Mouse (Mus musculus) limb, embryonic 11.5 days (tissue): ENCODE data around the gene Acp7. TPM values are rescaled to one million over a fixed set of nuclear protein-coding genes. Genes with fewer than 3 reads are reported as not detected.

ENCODE experiments used
- ATAC-seq: fragments of 200-750 bp; cut with Nextera tagmentation; 2 replicates; pipeline ENCODE4 v1.8.0; 2017; ENCODE audit warnings: low read depth; ENCODE audit not compliant: insufficient number of reproducible peaks, low FRiP score, low TSS enrichment
- DNase-seq: peaks from one replicate; pipeline ENCODE4 v3.0.0-alpha.2; 2015; ENCODE audit warnings: low spot score
- H3K27ac ChIP-seq: fragments of 300-500 bp; sonication (generic); replicated peaks from 2 replicates; pipeline ENCODE4 v1.5.1; 2014; ENCODE audit warnings: low read depth, mild to moderate bottlenecking, low read length
- H3K27me3 ChIP-seq: fragments of 300-500 bp; sonication (generic); 2 replicates; pipeline ENCODE4 v1.6.1; 2014; ENCODE audit warnings: mild to moderate bottlenecking, low read length, mixed read lengths; ENCODE audit not compliant: control insufficient read depth, insufficient read depth
- H3K36me3 ChIP-seq: fragments of 300-500 bp; sonication (generic); 2 replicates; pipeline ENCODE4 v1.6.1; 2014; ENCODE audit warnings: mild to moderate bottlenecking, low read length, moderate library complexity, mixed read lengths; ENCODE audit not compliant: control insufficient read depth, insufficient read depth
- H3K4me1 ChIP-seq: fragments of 300-500 bp; sonication (generic); 2 replicates; pipeline ENCODE4 v1.6.1; 2014; ENCODE audit warnings: low read length, mixed read lengths; ENCODE audit not compliant: control insufficient read depth, insufficient read depth
- H3K4me2 ChIP-seq: fragments of 300-500 bp; sonication (generic); 2 replicates; pipeline ENCODE4 v1.6.1; 2014; ENCODE audit warnings: low read depth, mild to moderate bottlenecking, moderate library complexity; ENCODE audit not compliant: severe bottlenecking
- H3K4me3 ChIP-seq: fragments of 300-500 bp; sonication (generic); 2 replicates; pipeline ENCODE4 v1.5.1; 2014; ENCODE audit warnings: low read depth, low read length
- H3K9ac ChIP-seq: fragments of 300-500 bp; sonication (generic); 2 replicates; pipeline ENCODE4 v1.6.1; 2014; ENCODE audit warnings: mild to moderate bottlenecking, low read length
- H3K9me3 ChIP-seq: fragments of 300-500 bp; sonication (generic); 2 replicates; pipeline ENCODE4 v1.6.1; 2016; ENCODE audit warnings: low read length; ENCODE audit not compliant: control insufficient read depth
- WGBS: fragments of 180-500 bp; shearing (Covaris S2); extraction: QIAGEN DNeasy Blood & Tissue Kit; methylation state at CpG from one replicate; pipeline ENCODE4 v1.1.7; 2014; 5-methylcytosine and 5-hydroxymethylcytosine counted together
- polyA plus RNA-seq: library from polyadenylated mRNA; unstranded; fragments of >200 nt; fragmentation: Nextera tagmentation; extraction: Ambion mirVana; gene quantifications from 2 replicates; pipeline ENCODE4 v1.2.1, GENCODE M21; 2014

Acp7 gene
- polyA plus RNA-seq, 1 experiment from 2014 or later, result not detected

DNA sequence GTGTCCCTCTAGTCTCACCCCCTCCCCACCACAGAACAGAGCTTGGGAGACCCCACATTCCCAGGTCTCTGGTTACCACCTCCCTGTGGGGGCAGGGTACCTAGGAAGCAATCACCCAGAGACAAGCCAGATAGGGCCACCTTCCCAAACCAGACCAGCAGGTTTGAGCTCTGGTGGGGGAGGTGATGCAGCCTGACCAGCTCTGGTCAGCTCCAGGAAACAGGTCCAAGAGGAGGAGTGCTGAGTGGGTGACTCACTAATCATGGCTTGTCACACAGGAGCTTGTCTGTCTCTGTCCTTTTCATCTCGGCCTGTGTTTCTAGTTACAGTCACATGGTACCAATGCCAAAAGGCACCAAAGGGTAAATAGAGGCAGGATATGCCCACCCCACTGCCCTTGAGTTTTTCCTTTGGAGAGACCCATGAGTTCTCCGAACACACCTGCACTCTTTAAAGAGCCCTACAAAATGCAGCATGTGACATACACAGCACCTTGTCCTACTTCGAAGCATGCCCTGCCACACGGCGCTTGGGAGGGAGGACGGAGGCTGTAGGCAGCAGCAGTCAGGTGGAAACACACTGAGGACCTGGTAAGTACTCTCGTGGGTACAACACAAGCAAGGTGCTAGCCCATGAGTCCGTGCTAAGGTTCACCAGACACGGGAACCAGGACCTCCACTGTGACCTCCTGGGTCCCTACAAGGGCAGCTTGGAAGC is 53.1 kb downstream of the Acp7 start:
- H3K36me3 ChIP-seq, result no peaks in the 10 kb centered on the region
- ATAC-seq (no peak), DNase-seq (no peak)
- no peaks in the 10 kb centered on the region for H3K9me3 ChIP-seq
- H3K4me2 ChIP-seq, result no peak overlapping the region
- H3K4me1 ChIP-seq, result no peaks in the 10 kb centered on the region
- no peak overlapping the region for H3K9ac ChIP-seq
- no peak overlapping the region for H3K27ac ChIP-seq
- 77% methylated on average over 9 of the region's 9 CpGs for WGBS
- no peaks in the 10 kb centered on the region for H3K27me3 ChIP-seq
- no peak overlapping the region for H3K4me3 ChIP-seq

DNA sequence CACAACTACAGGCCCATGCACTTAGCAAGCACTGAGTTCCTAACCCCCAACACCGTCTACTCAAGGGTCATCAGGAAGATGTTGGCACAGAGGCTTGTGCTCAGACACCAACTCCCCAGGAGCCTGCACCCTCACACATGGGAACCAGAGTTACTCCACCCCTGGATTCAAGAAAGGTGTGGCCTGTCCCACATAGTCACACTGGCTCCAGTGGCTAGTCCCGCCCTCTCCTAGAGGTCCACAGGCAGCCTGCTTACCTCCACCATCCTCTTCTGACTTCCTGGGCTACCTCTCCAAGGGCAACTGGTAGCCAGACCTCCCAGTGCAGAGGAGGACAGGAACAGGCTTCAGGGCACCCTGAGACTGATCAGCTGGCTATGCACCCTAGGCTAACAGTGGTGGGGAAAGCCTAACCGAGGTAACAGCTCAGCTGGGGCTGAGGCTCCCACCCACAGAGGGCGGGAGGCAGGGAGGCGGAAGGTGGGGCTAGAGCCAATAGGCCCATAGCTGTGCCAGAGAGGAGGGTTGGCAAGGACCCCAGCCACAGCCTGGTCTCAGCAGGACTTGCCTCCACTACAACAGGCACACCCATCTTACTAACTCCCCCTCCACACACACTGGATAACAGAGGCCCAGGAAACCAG is 54.7 kb downstream of the Acp7 start:
- no peaks in the 10 kb centered on the region for H3K36me3 ChIP-seq
- 75% methylated on average over 5 of the region's 5 CpGs for WGBS
- H3K4me2 ChIP-seq, result no peak overlapping the region
- no peak overlapping the region for H3K4me3 ChIP-seq
- H3K27me3 ChIP-seq, result no peaks in the 10 kb centered on the region
- no peak overlapping the region for H3K9ac ChIP-seq
- H3K4me1 ChIP-seq, result no peaks in the 10 kb centered on the region
- no peak overlapping the region for H3K27ac ChIP-seq
- no peak for DNase-seq
- ATAC-seq, result 0 out of 2 replicates have a peak, but pooled peaks have one; percentile 12
- H3K9me3 ChIP-seq, result no peaks in the 10 kb centered on the region

DNA sequence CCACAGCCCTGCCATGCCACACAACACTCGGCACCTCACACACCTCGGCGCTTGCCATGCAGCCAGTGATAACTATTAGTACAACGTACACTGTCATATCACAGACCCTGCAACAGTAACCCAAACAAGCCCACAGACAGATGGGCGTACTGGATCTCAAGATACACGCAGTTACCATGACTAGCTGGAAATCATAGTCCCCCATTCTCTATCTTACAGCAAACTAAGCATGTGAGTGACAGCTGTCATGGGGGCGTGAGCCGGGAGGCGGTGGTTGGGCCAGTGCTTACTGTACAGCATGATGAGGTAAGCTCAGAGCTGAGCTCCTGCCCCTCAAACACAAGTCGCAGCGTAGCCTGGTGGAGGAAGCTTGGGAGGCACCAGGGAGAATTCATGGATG is 55.5 kb downstream of the Acp7 start:
- H3K9ac ChIP-seq, result no peak overlapping the region
- H3K4me2 ChIP-seq, result no peak overlapping the region
- H3K4me3 ChIP-seq, result no peak overlapping the region
- 91% methylated on average over 11 of the region's 11 CpGs for WGBS
- no peak for ATAC-seq
- no peaks in the 10 kb centered on the region for H3K4me1 ChIP-seq
- no peaks in the 10 kb centered on the region for H3K27me3 ChIP-seq
- no peaks in the 10 kb centered on the region for H3K9me3 ChIP-seq
- no peak overlapping the region for H3K27ac ChIP-seq
- no peaks in the 10 kb centered on the region for H3K36me3 ChIP-seq
- DNase-seq, result no peak

DNA sequence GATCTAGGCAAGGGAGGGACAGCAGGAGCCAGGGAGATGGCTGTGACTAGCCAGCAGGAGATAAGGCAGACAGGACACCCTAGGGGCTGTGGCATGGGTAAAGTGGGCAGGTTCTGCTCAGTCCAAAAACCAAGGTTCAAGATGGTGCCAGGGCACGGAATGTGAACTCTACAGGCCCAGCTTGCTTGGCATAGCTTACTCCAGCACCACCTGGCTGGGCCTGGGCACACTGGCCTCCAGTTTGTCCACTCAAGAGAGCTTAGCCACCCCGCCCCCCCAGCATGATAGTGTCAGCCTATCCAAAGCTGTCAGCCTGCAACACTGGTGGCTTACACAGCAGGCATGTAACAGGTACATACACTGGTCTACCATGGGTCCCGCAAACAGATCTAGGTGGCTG is 57.9 kb downstream of the Acp7 start:
- no peaks in the 10 kb centered on the region for H3K9me3 ChIP-seq
- H3K27ac ChIP-seq, result no peak overlapping the region
- H3K27me3 ChIP-seq, result no peaks in the 10 kb centered on the region
- no peak overlapping the region for H3K4me2 ChIP-seq
- 97% methylated on average over 3 of the region's 3 CpGs for WGBS
- ATAC-seq, result no peak
- no peak overlapping the region for H3K9ac ChIP-seq
- H3K4me3 ChIP-seq, result no peak overlapping the region
- no peaks in the 10 kb centered on the region for H3K36me3 ChIP-seq
- no peak for DNase-seq
- no peaks in the 10 kb centered on the region for H3K4me1 ChIP-seq

DNA sequence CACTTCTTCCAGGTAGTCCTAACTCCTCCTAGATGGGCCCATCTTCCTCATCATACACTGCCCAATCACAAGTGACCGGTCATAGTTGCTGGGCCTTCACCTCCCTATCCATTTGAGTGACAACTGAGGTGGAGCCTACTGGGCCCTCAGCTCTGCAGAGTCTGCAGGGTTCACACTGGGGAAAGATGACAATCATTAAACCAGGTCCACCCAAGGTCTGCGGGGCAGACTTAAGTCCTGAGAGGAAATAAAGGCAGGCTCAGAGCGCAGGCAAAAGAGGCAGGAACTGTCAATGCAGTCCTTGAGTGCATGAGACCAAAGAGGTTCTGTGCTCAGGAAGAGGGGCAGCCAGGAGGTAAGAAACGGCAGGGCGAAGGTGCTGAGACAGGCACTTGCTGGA is 58.4 kb downstream of the Acp7 start:
- no peak overlapping the region for H3K4me3 ChIP-seq
- H3K9ac ChIP-seq, result no peak overlapping the region
- no peaks in the 10 kb centered on the region for H3K9me3 ChIP-seq
- H3K27me3 ChIP-seq, result no peaks in the 10 kb centered on the region
- H3K4me2 ChIP-seq, result no peak overlapping the region
- H3K36me3 ChIP-seq, result peaks cover under 1% of the 10 kb centered on the region
- no peaks in the 10 kb centered on the region for H3K4me1 ChIP-seq
- WGBS, result 85% methylated on average over 5 of the region's 5 CpGs
- ATAC-seq (no peak), DNase-seq (no peak)
- H3K27ac ChIP-seq, result no peak overlapping the region

DNA sequence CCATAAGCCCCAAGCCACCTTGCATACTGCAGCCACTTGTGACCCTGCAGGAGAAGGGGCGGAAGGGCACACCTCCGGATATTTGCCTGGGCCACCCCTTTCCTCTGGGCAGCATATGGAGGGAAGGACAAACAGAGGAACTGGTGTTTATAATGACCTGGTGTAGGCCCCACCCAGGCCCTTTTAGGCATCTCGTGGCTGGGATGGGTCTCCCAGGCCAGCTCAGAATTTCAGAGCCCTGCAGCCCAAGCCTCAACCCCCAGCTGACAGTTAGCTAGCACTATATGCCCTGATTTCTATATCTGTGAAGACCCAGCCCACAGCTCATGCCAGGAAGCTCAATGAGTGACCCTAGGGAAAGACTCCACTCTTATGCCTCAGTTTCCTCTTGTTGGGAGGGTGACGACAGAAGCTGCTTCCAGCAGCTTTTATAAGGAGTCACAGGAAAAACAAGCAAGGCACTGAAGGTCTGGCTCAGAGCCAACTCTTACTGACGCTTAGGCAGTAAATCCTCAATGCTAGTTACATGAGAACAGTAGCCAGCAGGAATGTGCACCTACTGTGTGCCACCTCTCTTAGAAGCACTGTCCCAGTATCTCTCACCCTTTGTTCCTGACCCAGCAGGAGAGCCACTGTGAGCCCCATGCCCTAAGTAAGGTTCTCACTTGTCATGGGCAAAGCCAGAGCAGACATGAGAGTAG is 60.0 kb downstream of the Acp7 start:
- H3K4me1 ChIP-seq, result no peaks in the 10 kb centered on the region
- H3K9ac ChIP-seq, result 0 out of 2 replicates have a peak overlapping the region, but pooled peaks have one; percentile 1
- H3K4me3 ChIP-seq, result no peak overlapping the region
- DNase-seq, result no peak
- no peak for ATAC-seq
- no peaks in the 10 kb centered on the region for H3K27me3 ChIP-seq
- peaks cover 7% of the 10 kb centered on the region for H3K36me3 ChIP-seq
- H3K27ac ChIP-seq, result no peak overlapping the region
- no peaks in the 10 kb centered on the region for H3K9me3 ChIP-seq
- H3K4me2 ChIP-seq, result no peak overlapping the region
- WGBS, result 49% methylated on average over 5 of the region's 5 CpGs

DNA sequence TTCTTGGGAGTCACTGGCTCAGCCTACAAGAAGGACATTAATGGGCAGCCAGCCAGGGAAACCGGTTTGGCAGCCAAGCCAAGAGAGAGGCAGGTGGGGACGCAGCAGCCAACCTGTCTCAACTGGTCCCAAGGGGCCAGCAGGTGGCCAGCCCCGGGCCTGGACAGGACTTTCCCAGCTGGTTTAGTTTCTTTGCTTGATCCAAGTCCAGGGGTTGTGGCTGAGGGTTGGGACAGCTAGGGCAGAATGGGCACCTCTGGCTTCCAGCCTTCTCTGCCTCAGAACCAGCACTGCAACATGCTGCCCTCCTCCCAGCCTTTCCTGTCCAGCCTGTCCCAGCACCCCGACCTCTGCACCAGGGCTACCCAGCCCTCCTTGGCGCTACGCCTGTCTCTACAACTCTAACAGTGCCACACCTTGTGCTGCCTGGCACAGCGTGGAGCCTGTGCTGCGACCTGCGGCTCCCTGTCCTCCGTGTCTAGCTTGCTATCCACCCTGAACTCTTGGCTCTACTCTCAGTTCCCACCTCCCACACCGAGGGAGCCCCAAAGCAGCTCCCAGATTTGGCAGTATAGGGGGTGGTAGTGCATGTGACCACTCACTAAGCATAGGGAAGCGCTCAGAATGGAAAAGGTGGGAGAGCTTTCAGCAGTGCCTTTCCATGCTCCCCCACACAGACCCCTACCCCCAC is 60.7 kb downstream of the Acp7 start:
- ATAC-seq, result no peak

DNA sequence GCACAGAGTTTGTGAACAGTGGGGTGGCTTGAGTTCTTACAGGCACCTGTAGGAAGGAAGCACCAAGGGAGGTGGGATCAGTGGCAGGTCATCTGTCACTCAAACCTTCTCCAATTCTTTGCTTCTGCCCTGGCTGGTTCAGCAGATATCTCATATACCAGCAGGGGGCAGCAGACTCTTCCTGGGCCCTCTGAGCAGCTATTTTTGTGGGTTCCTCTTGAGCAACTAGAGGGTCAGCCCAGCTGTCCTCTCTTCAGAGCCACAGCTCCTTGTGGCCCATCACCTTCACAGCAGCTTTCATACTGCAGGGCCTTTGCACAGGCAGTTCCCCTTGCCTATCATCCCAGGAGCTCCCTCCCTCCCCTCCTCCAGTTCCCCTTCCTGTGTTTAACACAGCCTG is 62.9 kb downstream of the Acp7 start:
- no peak overlapping the region for H3K9ac ChIP-seq
- no peak overlapping the region for H3K4me3 ChIP-seq
- H3K36me3 ChIP-seq, result peaks cover 21% of the 10 kb centered on the region
- DNase-seq (peak; percentile 70), ATAC-seq (no peak)
- H3K4me2 ChIP-seq, result no peak overlapping the region
- no peak overlapping the region for H3K27ac ChIP-seq
- no peaks in the 10 kb centered on the region for H3K9me3 ChIP-seq
- H3K4me1 ChIP-seq, result no peaks in the 10 kb centered on the region
- no peaks in the 10 kb centered on the region for H3K27me3 ChIP-seq

More for the DNA sequence above, 60.7 kb downstream of the Acp7 start:
- DNase-seq, result no peak
- Histone ChIP-seq H3K4me2 (no peak overlapping the region), H3K4me3 (no peak overlapping the region), H3K9ac (0 out of 2 replicates have a peak overlapping the region, but pooled peaks have one; percentile 1), H3K9me3 (no peaks in the 10 kb centered on the region), H3K27me3 (no peaks in the 10 kb centered on the region), H3K36me3 (peaks cover 7% of the 10 kb centered on the region), H3K27ac (no peak overlapping the region), H3K4me1 (no peaks in the 10 kb centered on the region)
- WGBS, result 76% methylated on average over 12 of the region's 12 CpGs
